Mouse (Mus musculus) gastrocnemius, adult 8-10 months (tissue): ENCODE results near the gene Cmtm6. TPM values are rescaled to one million over a fixed set of nuclear protein-coding genes. Genes with fewer than 3 reads are reported as not detected.
A peak's percentile ranks its signal among the peaks of the same experiment; 100 is the strongest.

Experiments used
- DNase-seq, 2 experiments: peaks; one replicate each; pipeline ENCODE4 v3.0.0; 2022; ENCODE audit warnings: low spot score in 2 of 2
- total RNA-seq, 4 experiments: library from RNA; stranded (reverse); gene quantifications; 2 replicates each; pipeline ENCODE4 v1.2.4; 2022

Gene Cmtm6
- total RNA-seq, 4 experiments from 2014 or later, result 4.1 to 5.2 (median 4.5) TPM

DNA sequence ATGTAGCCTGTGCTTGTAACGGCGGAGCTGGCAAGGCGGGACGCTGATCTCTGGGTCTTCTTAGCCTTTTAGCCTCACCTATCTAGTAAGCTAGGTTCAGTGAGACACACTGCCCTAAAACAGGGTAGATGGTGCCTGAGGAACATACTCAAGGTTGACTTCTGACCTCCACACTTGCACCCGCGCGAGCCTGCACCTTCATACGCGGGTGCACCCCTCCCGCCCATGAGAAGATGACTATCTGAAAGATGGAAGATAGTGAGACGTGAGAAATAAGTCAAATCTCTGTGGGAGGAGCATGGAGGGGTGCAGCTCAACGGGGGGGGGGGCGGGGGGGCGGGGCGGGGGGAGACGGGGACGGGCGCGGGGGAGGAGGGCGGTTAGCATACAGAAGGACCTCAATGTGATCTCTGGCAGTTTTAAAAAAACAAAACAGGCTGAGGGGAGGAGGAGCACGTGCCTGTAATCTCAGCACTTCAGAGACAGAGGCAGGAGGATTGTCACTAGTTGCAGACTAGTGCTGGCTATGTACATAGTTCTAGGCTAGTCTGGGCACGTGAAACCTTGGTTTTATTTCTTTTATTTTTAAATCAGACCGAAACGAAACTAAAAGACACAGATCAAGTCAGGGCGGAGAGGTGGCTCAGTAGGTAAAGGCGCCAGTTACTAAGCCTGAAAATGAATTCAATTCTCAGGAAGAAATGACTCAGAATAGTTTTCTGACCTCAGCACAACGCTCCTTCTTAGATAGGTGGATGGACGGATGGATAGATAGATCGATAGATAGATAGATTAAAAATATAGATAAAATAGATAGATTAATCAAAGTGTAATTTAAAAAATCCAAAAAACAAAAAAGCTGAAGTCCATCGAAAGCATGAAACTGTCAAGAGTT, 758 bp upstream of the Cmtm6 start:
- no peak for DNase-seq

GRCm38 (mm10) chr9:114731871-114732682, 1.2 kb downstream of the Cmtm6 start:
- no peak for DNase-seq

DNA sequence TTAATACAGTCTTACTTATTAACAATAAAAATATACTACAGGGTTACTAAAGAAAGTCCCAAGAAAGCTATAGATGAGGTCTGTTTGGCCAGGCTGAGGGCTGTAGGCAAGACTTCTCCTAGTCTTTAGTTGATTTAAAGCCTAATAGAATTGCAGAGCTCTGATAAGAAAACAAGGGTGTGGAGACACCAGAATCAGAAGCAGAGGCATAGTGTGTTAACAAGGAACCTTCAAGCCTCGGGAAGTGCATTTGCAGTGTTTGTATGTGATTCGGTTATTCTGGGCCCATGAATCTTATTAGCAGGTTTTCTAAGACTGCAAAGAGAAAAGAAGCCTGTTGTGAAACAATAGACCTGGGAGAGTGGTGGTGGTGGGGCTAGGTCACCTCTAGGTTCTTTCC, 2.3 kb downstream of the Cmtm6 start:
- DNase-seq, result no peak

DNA sequence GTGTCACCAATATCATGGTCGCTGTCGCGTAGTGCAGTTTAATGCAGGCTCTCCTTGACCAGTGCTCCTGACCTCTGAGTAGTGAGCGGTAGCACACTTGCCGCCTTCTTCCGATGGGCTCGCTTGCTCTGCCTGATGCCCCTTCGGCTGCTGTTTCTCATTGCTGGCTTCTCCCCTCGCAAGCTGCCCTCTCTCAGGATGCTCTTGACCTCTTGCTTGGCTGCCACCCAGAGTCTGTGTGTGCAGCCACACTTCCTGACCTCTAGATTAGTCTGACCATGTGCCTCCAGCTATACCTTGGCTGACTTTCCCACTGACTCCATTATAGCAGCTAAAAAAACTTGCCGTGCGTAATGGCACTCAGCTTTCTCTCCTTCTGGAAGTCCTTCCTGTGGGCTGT, 5.5 kb downstream of the Cmtm6 start:
- DNase-seq, result no peak

DNA sequence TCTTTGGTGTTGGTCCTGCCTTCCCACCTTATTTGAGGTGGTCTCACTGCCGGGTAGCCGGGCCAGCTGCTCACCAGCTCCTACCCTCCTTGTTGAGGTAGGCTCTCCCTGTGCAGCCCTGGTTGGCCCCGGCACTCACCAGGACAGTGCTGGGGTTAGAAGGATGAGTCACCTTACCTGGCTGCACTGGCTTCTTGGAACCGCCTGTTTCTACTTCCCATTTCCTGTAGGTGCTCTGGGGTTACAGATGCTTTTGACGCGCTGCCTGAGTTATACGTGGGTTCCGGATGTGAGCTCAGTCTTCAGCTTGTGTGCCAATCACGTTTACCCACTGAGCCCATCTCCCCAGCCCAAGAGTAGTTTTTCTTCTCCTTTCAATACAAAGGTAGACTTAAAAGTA, 9.4 kb downstream of the Cmtm6 start:
- no peak for DNase-seq

DNA sequence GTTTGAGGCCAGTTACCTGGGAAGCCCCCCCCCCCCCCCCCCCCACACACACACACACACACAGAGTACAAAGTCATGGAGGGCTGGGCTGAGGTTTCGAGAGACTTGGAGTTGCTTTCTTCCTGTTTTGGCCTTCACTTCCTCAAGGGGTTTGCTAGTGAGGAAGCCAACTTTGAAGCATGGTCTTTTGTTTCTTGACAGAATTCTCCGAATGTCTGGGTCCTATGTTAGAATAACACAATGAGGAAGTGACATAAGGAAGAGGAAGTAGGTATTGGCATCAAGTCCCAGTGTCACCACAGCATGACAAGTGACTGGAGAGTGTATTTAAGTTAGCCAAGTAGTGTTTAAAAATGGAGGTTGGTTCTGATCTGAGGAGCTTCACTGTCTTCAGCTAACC, 11.8 kb downstream of the Cmtm6 start:
- no peak for DNase-seq

DNA sequence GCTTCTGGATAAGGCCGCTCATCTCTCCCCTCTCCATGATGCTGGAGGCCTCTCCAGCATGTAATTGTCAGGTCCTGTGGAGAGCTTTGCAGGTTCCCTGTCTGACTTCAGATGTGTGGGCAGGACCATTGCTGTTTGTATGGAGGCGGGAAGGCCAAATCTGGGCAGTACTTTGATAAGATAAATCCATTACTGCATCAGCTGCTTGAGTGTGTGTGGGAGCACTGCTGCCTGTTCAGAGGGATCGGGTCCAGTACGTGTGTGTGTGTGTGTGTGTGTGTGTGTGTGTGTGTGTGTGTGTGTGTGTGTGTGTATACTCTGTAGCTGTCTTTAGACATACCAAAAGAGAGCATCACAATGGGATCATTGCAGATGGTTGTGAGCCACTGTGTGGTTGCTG, 14.2 kb downstream of the Cmtm6 start:
- no peak for DNase-seq

GRCm38 (mm10) chr9:114745654-114746053, 14.7 kb downstream of the Cmtm6 start:
- no peak for DNase-seq

GRCm38 (mm10) chr9:114747012-114747411, 16.1 kb downstream of the Cmtm6 start:
- DNase-seq, result no peak

- no peak for DNase-seq
Observed at GRCm38 (mm10) chr9:114747466-114747865, 16.6 kb downstream of the Cmtm6 start.

- DNase-seq, result no peak
Observed at GRCm38 (mm10) chr9:114751582-114751981, 20.7 kb downstream of the Cmtm6 start.

DNA sequence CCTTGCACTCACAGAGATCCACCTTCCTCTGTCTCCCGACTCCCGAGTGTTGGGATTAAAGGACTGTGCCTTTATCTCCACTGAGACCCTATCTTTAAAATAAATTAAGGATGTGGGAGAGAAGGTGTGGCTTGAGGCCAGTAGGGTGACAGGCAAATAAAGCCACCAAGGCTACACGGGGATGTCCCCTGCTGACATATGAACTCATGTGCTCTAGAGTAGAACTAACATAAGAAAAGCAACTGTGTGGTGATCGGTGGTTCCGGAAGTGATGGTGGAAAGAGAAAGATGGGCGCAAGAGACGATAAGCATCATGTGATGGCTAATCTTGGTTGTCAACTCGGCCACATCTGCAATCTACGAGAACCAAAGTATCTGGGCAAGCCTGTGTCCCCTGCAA, 21.4 kb downstream of the Cmtm6 start:
- no peak for DNase-seq

DNA sequence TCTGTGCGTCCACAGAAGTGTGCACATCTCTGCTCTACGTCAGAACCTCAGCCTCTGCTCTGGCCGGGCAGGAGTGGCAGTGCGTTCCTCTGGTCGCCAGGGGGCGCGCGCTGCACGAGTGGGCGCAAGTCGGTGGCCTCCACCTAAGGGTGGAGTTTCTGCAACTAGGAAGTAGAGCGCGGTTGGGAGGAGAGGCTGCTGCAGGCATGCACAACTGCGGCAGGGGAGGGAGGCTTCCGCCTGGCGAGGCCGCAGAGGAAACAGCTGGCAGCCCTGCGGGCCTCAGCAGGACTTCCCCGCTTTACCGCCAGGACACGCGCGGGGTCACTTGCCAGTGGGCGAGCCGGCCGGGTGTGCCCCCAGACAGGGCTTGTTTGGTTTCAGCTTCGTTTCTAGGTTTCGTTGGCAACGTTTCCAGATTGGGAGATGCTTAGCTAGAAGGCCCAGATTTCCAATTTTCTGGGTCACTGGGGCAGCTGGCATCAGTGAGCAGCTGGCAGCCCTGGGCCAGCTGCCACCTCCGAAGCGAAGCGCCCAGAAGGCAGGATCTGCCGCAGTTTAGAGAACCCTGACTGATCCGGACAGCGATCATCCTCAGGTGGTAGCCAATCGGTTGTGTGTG, 22.1 kb downstream of the Cmtm6 start:
- peak; percentile 84 to 86 for DNase-seq

GRCm38 (mm10) chr9:114758272-114758671, 27.4 kb downstream of the Cmtm6 start:
- DNase-seq, result no peak

DNA sequence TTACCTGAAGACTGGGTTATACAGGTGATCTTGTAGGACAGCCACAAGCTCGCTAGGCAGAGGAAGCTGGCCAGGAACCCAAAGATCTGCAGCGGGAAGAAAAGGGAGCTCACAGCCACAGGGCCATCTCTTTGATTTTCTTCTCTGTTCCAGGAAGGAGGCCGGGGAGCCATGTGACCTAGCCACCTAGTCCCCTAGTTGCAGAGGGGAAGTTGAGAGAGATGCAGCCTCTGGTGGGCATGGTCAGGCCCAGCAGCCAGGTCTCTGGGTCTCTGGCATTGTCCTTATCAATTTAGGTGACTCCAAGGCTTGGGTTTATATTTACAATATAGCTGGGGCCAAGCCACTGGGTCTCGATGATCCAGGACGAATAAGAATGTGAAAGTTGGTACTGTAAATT, 27.9 kb downstream of the Cmtm6 start:
- no peak for DNase-seq

GRCm38 (mm10) chr9:114759886-114760285, 29.0 kb downstream of the Cmtm6 start:
- no peak for DNase-seq

- no peak for DNase-seq
Observed at GRCm38 (mm10) chr9:114760353-114760752, 29.4 kb downstream of the Cmtm6 start.

GRCm38 (mm10) chr9:114761848-114762247, 30.9 kb downstream of the Cmtm6 start:
- DNase-seq, result no peak

- no peak for DNase-seq
Observed at GRCm38 (mm10) chr9:114763341-114763740, 32.4 kb downstream of the Cmtm6 start.

GRCm38 (mm10) chr9:114767030-114767429, 36.1 kb downstream of the Cmtm6 start:
- no peak for DNase-seq

DNA sequence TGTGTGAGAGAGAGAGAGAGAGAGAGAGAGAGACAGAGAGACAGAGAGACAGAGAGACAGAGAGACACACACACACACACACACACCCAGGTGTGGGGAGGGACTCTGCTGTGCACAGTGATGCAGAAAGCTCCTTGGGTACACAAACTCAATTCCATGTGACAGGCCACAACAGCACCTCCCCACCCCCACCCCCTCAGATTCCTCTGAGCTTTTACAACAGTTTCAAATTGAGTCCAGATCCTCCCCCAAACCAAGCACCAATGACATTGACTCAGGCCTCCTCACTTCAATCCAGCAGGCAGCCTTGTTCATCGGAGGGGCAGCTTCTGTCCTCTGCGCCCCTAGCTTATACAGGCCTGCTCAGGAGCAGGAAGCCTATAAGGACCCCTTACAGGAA, 36.6 kb downstream of the Cmtm6 start:
- DNase-seq, result no peak

- DNase-seq, result no peak
Observed at GRCm38 (mm10) chr9:114768066-114768465, 37.1 kb downstream of the Cmtm6 start.
